Mouse (Mus musculus) E14TG2a.4 (cell line): ENCODE measurements around the gene Ndufa3.

Experiments used
- H3K27me3 ChIP-seq: 2 replicates; pipeline ENCODE4 v1.6.1; 2014; ENCODE audit warnings: low read length, control low read depth; ENCODE audit not compliant: insufficient read depth
- H3K36me3 ChIP-seq: 2 replicates; pipeline ENCODE4 v1.6.1; 2014; ENCODE audit warnings: low read length, control low read depth; ENCODE audit not compliant: insufficient read depth
- H3K4me1 ChIP-seq: replicated peaks from 2 replicates; pipeline ENCODE4 v1.6.1; 2014; ENCODE audit warnings: low read depth, low read length, control low read depth
- H3K4me3 ChIP-seq: replicated peaks from 2 replicates; pipeline ENCODE4 v1.5.1; 2014; ENCODE audit warnings: mild to moderate bottlenecking, low read length
- H3K9me3 ChIP-seq: 2 replicates; pipeline ENCODE4 v1.6.1; 2014; ENCODE audit warnings: low read length, control low read depth
- CTCF ChIP-seq: conservative IDR thresholded peaks from 2 replicates; pipeline ENCODE4 v1.5.1; 2014; ENCODE audit warnings: low read length
- NANOG ChIP-seq: IDR thresholded peaks from 2 replicates; pipeline ENCODE4 v1.6.1; 2014; ENCODE audit warnings: borderline replicate concordance, low read length, mixed read lengths
- POU5F1 ChIP-seq: IDR thresholded peaks from 2 replicates; pipeline ENCODE4 v1.6.1; 2014; ENCODE audit warnings: low read length, borderline replicate concordance

Gene Ndufa3

DNA sequence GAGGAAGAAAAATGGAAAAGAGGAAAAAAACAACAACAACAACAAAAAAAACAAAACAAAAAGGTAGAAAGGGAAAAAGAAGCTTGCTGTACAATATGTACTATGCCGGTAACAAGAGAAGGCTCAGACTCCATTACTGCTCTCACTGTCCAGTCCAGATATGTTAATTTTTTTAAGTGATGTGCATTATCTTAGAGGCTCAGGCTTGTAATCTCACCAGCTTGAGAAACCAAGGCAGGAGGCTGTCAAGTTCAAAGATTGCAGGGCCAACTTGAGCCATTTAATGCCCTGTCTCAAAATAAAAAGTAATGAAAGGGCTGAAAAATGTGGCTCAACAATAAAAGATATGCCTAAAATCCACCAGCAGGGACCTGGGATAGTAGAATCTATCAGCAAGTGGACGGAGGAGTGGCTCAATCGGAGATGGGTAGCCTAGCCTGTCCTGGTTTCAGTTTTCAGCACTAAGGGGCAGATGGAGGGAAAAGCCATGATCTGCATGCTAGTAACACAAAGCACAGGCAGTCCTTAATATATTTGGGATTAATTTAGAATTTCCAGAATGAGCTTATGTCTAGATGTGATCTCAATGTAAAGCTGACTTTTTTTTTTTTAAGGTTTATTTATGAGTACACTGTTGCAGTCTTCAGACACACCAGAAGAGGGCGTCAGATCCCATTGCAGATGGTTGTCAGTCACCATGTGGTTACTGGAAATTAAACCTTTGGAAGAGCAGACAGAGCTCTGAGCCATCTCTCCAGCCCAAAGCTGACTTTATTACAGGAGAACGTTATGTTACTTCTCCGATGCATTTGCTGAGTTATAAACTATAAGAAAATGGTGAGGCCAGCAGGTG, 558 bp upstream of the Ndufa3 start:
- Histone ChIP-seq H3K9me3 (no peaks in the 10 kb centered on the region), H3K27me3 (peaks cover under 1% of the 10 kb centered on the region; the same call in 1 of the 2 replicates), H3K4me1 (peaks cover 27% of the 10 kb centered on the region), H3K4me3 (peak overlapping the region; percentile 95), H3K36me3 (peaks cover 29% of the 10 kb centered on the region)
- TF ChIP-seq POU5F1, result no peak
- peak; percentile 90 for TF ChIP-seq CTCF
- TF ChIP-seq NANOG, result no peak

DNA sequence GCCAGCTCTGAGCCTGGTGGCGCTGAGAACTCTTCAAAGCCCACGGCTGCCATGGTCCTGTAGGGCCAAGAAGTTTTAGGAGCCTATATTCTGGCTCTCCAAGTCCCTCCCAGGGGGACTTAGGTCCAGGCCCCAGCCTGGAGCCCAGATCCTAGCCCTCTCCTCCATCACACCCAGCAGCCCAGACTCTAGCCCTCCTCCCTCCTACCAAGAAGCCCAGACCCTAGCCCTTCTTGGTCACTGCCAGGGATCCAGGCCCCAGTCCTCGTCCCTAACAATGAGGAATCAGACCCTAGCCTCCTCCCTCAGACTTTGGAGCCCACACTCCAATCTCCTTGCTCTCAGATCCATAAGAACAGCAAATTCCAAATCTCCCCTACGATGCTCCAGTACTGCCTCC, 11.9 kb downstream of the Ndufa3 start:
- peak overlapping the region; percentile 99 for H3K4me3 ChIP-seq

DNA sequence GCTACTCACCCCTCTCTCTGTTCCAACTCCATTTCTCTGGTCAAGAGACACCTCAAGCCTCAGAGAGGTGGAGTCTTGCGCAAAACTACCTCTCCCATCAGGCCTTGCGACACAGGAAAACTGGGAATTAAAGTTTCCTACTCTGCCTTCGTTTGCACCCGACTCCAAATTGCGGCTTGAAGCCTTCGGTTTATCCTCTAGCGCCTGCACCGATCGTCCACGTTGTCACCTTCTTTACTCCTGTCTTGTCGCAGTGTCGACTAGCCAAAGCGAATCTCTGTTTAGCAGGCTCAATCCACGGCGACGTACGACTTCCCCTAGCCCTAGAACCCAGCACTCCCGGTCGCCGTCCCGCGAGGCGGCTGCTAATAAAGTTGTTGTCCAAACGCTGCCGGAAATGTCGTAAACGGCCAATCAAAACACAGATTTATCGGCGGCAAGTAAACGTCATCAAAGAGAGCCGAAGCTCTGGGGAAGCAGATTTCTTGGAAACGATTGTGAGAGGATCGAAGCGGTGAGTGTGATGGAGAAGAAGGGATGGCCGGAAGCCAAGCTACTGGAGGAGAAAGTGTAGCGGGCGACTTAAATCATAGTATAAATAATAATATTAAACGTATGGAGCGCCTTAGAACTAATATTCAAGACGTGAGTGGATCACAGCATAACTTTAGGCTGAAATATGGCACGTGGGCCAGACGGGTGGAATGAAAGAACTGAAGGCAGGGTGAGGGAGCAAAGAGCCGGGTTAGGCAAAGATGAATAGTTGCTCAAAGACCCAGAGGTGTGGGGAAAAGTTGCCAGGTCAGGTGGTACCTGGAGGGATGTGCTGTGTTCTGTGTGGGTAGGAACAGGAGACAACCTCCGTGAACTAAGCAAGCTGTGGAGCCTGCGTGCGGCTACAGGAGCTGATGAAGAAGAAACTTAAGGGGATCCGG, 12.6 kb downstream of the Ndufa3 start, which contains the start of the genes Tfpt and Prpf31:
Gene Tfpt, minus strand, starts transcription at position 387 of the 935 bp plus-strand sequence.
Gene Prpf31, plus strand, starts transcription at position 443 of the 935 bp plus-strand sequence.
- peaks cover 30% of the 10 kb centered on the region for H3K4me1 ChIP-seq
- TF ChIP-seq NANOG (no peak), POU5F1 (no peak), CTCF (no peak)

More for the DNA sequence above, 11.9 kb downstream of the Ndufa3 start:
- Histone ChIP-seq H3K36me3 (peaks cover 81% of the 10 kb centered on the region), H3K27me3 (no peaks in the 10 kb centered on the region), H3K4me1 (peaks cover 26% of the 10 kb centered on the region), H3K9me3 (no peaks in the 10 kb centered on the region)
- no peak for TF ChIP-seq NANOG
- no peak for TF ChIP-seq POU5F1
- TF ChIP-seq CTCF, result no peak

DNA sequence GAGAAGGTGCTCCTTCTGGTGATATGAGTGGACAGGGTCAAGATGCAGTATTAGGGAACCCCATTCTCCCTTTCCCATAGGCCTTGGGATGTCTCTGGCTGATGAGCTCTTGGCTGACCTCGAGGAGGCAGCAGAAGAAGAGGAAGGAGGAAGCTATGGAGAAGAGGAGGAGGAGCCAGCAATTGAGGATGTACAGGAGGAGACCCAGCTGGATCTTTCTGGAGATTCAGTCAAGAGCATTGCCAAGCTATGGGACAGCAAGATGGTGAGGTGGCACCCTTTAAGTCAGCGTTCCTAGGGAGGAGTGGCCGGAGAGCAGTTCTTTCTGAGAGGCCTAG, 13.3 kb downstream of the Ndufa3 start:
- Histone ChIP-seq H3K9me3 (no peaks in the 10 kb centered on the region), H3K4me1 (peaks cover 31% of the 10 kb centered on the region), H3K4me3 (peak overlapping the region; percentile 99), H3K27me3 (no peaks in the 10 kb centered on the region), H3K36me3 (peaks cover 81% of the 10 kb centered on the region)
- TF ChIP-seq CTCF, result no peak

More for the DNA sequence above, 12.6 kb downstream of the Ndufa3 start, which contains the start of the genes Tfpt and Prpf31:
- H3K4me3 ChIP-seq, result peak within 1 kb of the TSS; percentile 99
- H3K36me3 ChIP-seq, result peaks cover 81% of the 10 kb centered on the region
- H3K27me3 ChIP-seq, result no peaks in the 10 kb centered on the region
- H3K9me3 ChIP-seq, result no peaks in the 10 kb centered on the region

DNA sequence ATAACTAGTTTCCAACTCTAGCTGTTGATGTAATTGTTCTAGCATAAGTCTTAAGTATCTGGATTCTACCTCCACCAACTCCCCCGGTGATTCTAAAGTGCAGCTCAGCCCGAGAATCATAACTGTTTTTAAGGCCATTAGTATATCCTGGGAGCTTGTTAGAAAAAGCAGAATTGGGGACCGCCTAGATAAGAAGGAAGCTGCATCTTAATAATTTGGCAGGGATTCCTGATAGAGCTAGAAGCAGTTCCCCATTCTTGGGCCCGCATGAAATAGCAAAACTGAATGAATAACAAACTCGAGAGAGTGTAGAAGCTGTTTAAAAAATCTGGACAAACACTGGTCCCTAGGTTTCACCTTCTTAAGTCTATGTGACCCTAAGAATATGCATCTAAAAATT, 26.2 kb downstream of the Ndufa3 start:
- Histone ChIP-seq H3K27me3 (no peaks in the 10 kb centered on the region), H3K4me3 (no peak overlapping the region), H3K9me3 (no peaks in the 10 kb centered on the region), H3K36me3 (peaks cover 65% of the 10 kb centered on the region), H3K4me1 (peaks cover 54% of the 10 kb centered on the region)
- TF ChIP-seq POU5F1, result no peak
- no peak for TF ChIP-seq NANOG
- no peak for TF ChIP-seq CTCF

DNA sequence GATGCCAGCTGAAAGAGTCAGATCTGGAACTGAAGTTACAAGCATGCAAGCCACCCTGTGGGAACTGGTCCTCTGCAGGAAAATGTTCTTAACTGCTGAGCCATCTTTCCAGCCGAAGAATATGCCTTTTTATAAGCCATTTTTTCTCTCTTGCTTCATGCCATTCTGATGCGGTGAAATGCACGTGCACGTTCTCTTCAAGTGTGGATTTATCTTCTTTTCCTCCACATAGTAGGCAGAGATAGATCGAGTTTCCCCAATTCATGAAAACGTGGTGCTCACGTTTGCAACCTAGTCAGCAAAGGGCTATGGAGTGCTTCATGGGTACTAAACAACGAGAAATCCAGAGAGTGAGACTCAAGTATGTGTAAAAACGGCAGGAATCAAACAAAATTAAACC, 26.7 kb downstream of the Ndufa3 start:
- Histone ChIP-seq H3K9me3 (no peaks in the 10 kb centered on the region), H3K36me3 (peaks cover 65% of the 10 kb centered on the region), H3K27me3 (no peaks in the 10 kb centered on the region), H3K4me1 (peaks cover 58% of the 10 kb centered on the region), H3K4me3 (peak overlapping the region; percentile 80)
- TF ChIP-seq POU5F1, result no peak
- TF ChIP-seq NANOG, result no peak
- TF ChIP-seq CTCF, result no peak

DNA sequence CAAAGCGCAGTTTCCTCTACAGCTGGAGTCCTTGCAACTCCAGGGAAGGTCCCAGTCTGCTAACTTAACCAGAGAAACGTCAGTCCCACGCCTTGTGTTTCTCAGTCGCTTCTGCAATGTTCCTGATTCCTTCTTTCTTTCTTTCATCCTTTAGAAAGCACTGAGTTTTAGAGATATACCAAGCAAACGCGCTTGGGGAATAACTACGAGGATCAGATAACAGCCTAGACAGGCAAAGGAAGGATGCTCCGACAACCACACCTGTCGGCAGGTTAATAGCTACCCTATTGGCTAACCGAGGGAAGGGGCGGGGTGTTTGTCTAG, 27.1 kb downstream of the Ndufa3 start:
- H3K27me3 ChIP-seq, result no peaks in the 10 kb centered on the region
- no peaks in the 10 kb centered on the region for H3K9me3 ChIP-seq
- H3K4me1 ChIP-seq, result peaks cover 63% of the 10 kb centered on the region
- peaks cover 65% of the 10 kb centered on the region for H3K36me3 ChIP-seq
- TF ChIP-seq POU5F1 (no peak), NANOG (no peak), CTCF (no peak)
- peak overlapping the region; percentile 80 for H3K4me3 ChIP-seq

DNA sequence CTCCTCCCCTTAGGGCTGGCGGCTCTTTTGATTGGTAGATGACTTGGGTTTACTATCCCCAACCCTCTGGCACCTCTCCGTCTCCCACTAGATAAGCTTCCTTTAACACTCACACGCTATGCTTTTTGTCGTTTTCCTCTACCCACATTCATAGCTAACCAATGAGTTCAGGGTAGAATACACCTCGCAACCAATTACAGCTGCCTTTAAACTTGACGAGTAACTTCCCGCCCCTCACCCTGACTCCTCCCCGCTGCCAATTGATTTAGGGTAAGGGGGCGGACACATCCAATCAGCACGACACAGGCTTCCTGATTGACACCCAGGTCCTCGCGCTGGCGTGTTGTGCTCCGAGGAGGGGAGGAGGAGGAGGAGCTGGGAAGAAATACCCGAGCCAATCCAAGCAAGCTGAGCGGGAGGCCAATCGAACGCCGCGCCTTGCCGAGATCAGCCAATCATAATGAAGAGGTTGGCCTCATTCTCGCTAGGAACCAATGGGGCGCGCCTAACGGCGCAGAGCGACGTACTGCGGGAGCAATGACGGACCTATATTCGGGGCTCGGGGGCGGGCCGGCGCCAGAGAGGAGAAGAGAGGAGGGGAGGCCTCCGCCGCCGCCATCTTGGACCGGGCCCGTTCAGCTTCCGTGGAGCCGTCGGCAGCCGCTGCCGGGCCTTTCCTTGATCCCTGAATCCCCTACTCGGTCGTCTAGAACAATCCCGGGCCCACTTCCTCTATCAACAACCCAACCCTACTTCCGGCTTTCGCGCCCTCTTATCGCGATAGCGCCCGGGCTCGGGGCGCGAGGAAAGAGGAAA, 27.7 kb downstream of the Ndufa3 start, which contains the start of gene Cnot3:
Gene Cnot3, plus strand, starts transcription at position 597 of the 816 bp plus-strand sequence.
- 0 out of 2 replicates have a peak, but pooled peaks have one; percentile 10 for TF ChIP-seq NANOG
- TF ChIP-seq CTCF, result no peak
- Histone ChIP-seq H3K36me3 (peaks cover 65% of the 10 kb centered on the region), H3K4me1 (peaks cover 63% of the 10 kb centered on the region), H3K27me3 (no peaks in the 10 kb centered on the region), H3K4me3 (peak within 1 kb of the TSS; percentile 99), H3K9me3 (no peaks in the 10 kb centered on the region)
